Mouse (Mus musculus): ENCODE results near the gene Eef1g. TPM values are rescaled to one million over a fixed set of nuclear protein-coding genes. Genes with fewer than 3 reads are reported as not detected.

Eef1g gene
- polyA plus RNA-seq, 1 experiment from 2014 or later, result 563 TPM

GRCm38 (mm10) chr19:8936736-8937135 lies 30.1 kb upstream of the Eef1g start:
- DNase-seq (ENCODE audit: low spot score), result no peak
- Histone ChIP-seq H3K9me3 (replicated peaks) (no peaks in the 10 kb centered on the region), H3K27me3 (ENCODE audit: low read depth, poor library complexity, severe bottlenecking) (no peaks in the 10 kb centered on the region), H3K27ac (no peak overlapping the region), H3K4me1 (peaks cover 15% of the 10 kb centered on the region), H3K36me3 (peaks cover 85% of the 10 kb centered on the region), H3K4me3 (no peak overlapping the region)
- 84% methylated on average over 2 of the region's 2 CpGs for WGBS

GRCm38 (mm10) chr19:8940526-8941133 lies 26.2 kb upstream of the Eef1g start:
- H3K4me3 ChIP-seq, result peak overlapping the region; percentile 85
- H3K4me1 ChIP-seq, result peaks cover 36% of the 10 kb centered on the region
- no peaks in the 10 kb centered on the region for H3K9me3 ChIP-seq (replicated peaks)
- H3K36me3 ChIP-seq, result peaks cover 78% of the 10 kb centered on the region
- no peaks in the 10 kb centered on the region for H3K27me3 ChIP-seq (ENCODE audit: low read depth, poor library complexity, severe bottlenecking)
- H3K27ac ChIP-seq, result peak overlapping the region; percentile 99
- 82% methylated on average over 15 of the region's 15 CpGs for WGBS
- DNase-seq (ENCODE audit: low spot score), result no peak

GRCm38 (mm10) chr19:8941136-8941514 lies 25.7 kb upstream of the Eef1g start:
- WGBS, result 30% methylated on average over 10 of the region's 10 CpGs
- Histone ChIP-seq H3K36me3 (peaks cover 78% of the 10 kb centered on the region), H3K9me3 (replicated peaks) (no peaks in the 10 kb centered on the region), H3K4me3 (peak overlapping the region; percentile 85), H3K4me1 (peaks cover 36% of the 10 kb centered on the region), H3K27ac (peak overlapping the region; percentile 99), H3K27me3 (ENCODE audit: low read depth, poor library complexity, severe bottlenecking) (no peaks in the 10 kb centered on the region)
- peak; percentile 41 for DNase-seq (ENCODE audit: low spot score)

- Histone ChIP-seq H3K36me3 (peaks cover 78% of the 10 kb centered on the region), H3K9me3 (replicated peaks) (no peaks in the 10 kb centered on the region), H3K27me3 (ENCODE audit: low read depth, poor library complexity, severe bottlenecking) (no peaks in the 10 kb centered on the region), H3K4me3 (peak within 1 kb of the TSS; percentile 85), H3K4me1 (peaks cover 36% of the 10 kb centered on the region), H3K27ac (peak within 1 kb of the TSS; percentile 99)
- DNase-seq (ENCODE audit: low spot score), result peak; percentile 98
- under 1% methylated on average over 64 of the region's 64 CpGs for WGBS
These were observed 25.2 kb upstream of the Eef1g start, which contains the start of gene Mta2 for GRCm38 (mm10) chr19:8941515-8942217. Gene Mta2 (plus strand): TSS chr19:8941875.

GRCm38 (mm10) chr19:8942276-8942964 lies 24.4 kb upstream of the Eef1g start:
- Histone ChIP-seq H3K27me3 (ENCODE audit: low read depth, poor library complexity, severe bottlenecking) (no peaks in the 10 kb centered on the region), H3K9me3 (replicated peaks) (no peaks in the 10 kb centered on the region), H3K4me3 (peak overlapping the region; percentile 85), H3K36me3 (peaks cover 77% of the 10 kb centered on the region), H3K27ac (peak overlapping the region; percentile 99), H3K4me1 (peaks cover 36% of the 10 kb centered on the region)
- WGBS, result under 1% methylated on average over 44 of the region's 46 CpGs
- DNase-seq (ENCODE audit: low spot score), result peak; percentile 80

- peak overlapping the region; percentile 99 for H3K27ac ChIP-seq
- no peak for DNase-seq (ENCODE audit: low spot score)
- WGBS, result 72% methylated on average over 2 of the region's 2 CpGs
These were observed 23.8 kb upstream of the Eef1g start for GRCm38 (mm10) chr19:8943047-8943446.

GRCm38 (mm10) chr19:8944062-8944461 lies 22.8 kb upstream of the Eef1g start:
- no peak for DNase-seq (ENCODE audit: low spot score)
- H3K27ac ChIP-seq, result no peak overlapping the region
- peaks cover 36% of the 10 kb centered on the region for H3K4me1 ChIP-seq
- H3K4me3 ChIP-seq, result peak overlapping the region; percentile 85
- H3K36me3 ChIP-seq, result peaks cover 77% of the 10 kb centered on the region
- no peaks in the 10 kb centered on the region for H3K9me3 ChIP-seq (replicated peaks)
- H3K27me3 ChIP-seq (ENCODE audit: low read depth, poor library complexity, severe bottlenecking), result no peaks in the 10 kb centered on the region
- WGBS, result 78% methylated on average over 5 of the region's 5 CpGs

More at GRCm38 (mm10) chr19:8943047-8943446, 23.8 kb upstream of the Eef1g start:
- Histone ChIP-seq H3K9me3 (replicated peaks) (no peaks in the 10 kb centered on the region), H3K4me3 (peak overlapping the region; percentile 85), H3K4me1 (peaks cover 36% of the 10 kb centered on the region), H3K27me3 (ENCODE audit: low read depth, poor library complexity, severe bottlenecking) (no peaks in the 10 kb centered on the region), H3K36me3 (peaks cover 77% of the 10 kb centered on the region)

GRCm38 (mm10) chr19:8944750-8945149 lies 22.1 kb upstream of the Eef1g start:
- WGBS, result 55% methylated on average over 5 of the region's 5 CpGs
- Histone ChIP-seq H3K9me3 (replicated peaks) (no peaks in the 10 kb centered on the region), H3K4me1 (peaks cover 36% of the 10 kb centered on the region), H3K27me3 (ENCODE audit: low read depth, poor library complexity, severe bottlenecking) (no peaks in the 10 kb centered on the region), H3K4me3 (peak overlapping the region; percentile 85), H3K36me3 (peaks cover 78% of the 10 kb centered on the region), H3K27ac (no peak overlapping the region)
- DNase-seq (ENCODE audit: low spot score), result peak; percentile 81

- peak overlapping the region; percentile 85 for H3K4me3 ChIP-seq
- H3K27ac ChIP-seq, result no peak overlapping the region
- DNase-seq (ENCODE audit: low spot score), result no peak
- no peaks in the 10 kb centered on the region for H3K9me3 ChIP-seq (replicated peaks)
- peaks cover 78% of the 10 kb centered on the region for H3K36me3 ChIP-seq
- H3K27me3 ChIP-seq (ENCODE audit: low read depth, poor library complexity, severe bottlenecking), result no peaks in the 10 kb centered on the region
- H3K4me1 ChIP-seq, result peaks cover 34% of the 10 kb centered on the region
- 89% methylated on average over 6 of the region's 6 CpGs for WGBS
These were observed 21.6 kb upstream of the Eef1g start for GRCm38 (mm10) chr19:8945251-8945650.

GRCm38 (mm10) chr19:8946929-8947328 lies 19.9 kb upstream of the Eef1g start:
- H3K27ac ChIP-seq, result no peak overlapping the region
- DNase-seq (ENCODE audit: low spot score), result no peak
- peaks cover 21% of the 10 kb centered on the region for H3K4me1 ChIP-seq
- H3K36me3 ChIP-seq, result peaks cover 89% of the 10 kb centered on the region
- H3K4me3 ChIP-seq, result no peak overlapping the region
- H3K27me3 ChIP-seq (ENCODE audit: low read depth, poor library complexity, severe bottlenecking), result no peaks in the 10 kb centered on the region
- no peaks in the 10 kb centered on the region for H3K9me3 ChIP-seq (replicated peaks)
- WGBS, result 91% methylated on average over 7 of the region's 7 CpGs

- DNase-seq (ENCODE audit: low spot score), result no peak
- H3K9me3 ChIP-seq (replicated peaks), result no peaks in the 10 kb centered on the region
- 95% methylated on average over 5 of the region's 5 CpGs for WGBS
- no peak overlapping the region for H3K4me3 ChIP-seq
- peaks cover 80% of the 10 kb centered on the region for H3K36me3 ChIP-seq
- no peak overlapping the region for H3K27ac ChIP-seq
- no peaks in the 10 kb centered on the region for H3K27me3 ChIP-seq (ENCODE audit: low read depth, poor library complexity, severe bottlenecking)
- peaks cover 19% of the 10 kb centered on the region for H3K4me1 ChIP-seq
These were observed 16.7 kb upstream of the Eef1g start for GRCm38 (mm10) chr19:8950190-8950589.

- H3K27ac ChIP-seq, result no peak overlapping the region
- WGBS, result 95% methylated on average over 9 of the region's 9 CpGs
- peaks cover 80% of the 10 kb centered on the region for H3K36me3 ChIP-seq
These were observed 14.6 kb upstream of the Eef1g start for GRCm38 (mm10) chr19:8952241-8952640.

More at GRCm38 (mm10) chr19:8952241-8952640, 14.6 kb upstream of the Eef1g start:
- peak overlapping the region; percentile 6; the same call in 1 of the 2 replicates for H3K4me3 ChIP-seq
- H3K27me3 ChIP-seq (ENCODE audit: low read depth, poor library complexity, severe bottlenecking), result no peaks in the 10 kb centered on the region
- DNase-seq (ENCODE audit: low spot score), result no peak
- peaks cover 20% of the 10 kb centered on the region for H3K4me1 ChIP-seq
- H3K9me3 ChIP-seq (replicated peaks), result no peaks in the 10 kb centered on the region
